Mouse (Mus musculus) kidney, embryonic 16.5 days (tissue): ENCODE data around the gene Rnf212. TPM values are rescaled to one million over a fixed set of nuclear protein-coding genes. Genes with fewer than 3 reads are reported as not detected.

Source experiments
- ATAC-seq: fragments of 200-750 bp; cut with Nextera tagmentation; 2 replicates; pipeline ENCODE4 v1.8.0; 2017; ENCODE audit warnings: moderate TSS enrichment; ENCODE audit not compliant: low FRiP score, low TSS enrichment
- H3K27ac ChIP-seq: fragments of 300-500 bp; sonication (generic); 2 replicates; pipeline ENCODE4 v1.5.1; 2014; ENCODE audit warnings: low read length
- H3K27me3 ChIP-seq: fragments of 300-500 bp; sonication (generic); 2 replicates; pipeline ENCODE4 v1.6.1; 2014; ENCODE audit warnings: low read length, control low read depth, mixed read lengths; ENCODE audit not compliant: insufficient read depth
- H3K36me3 ChIP-seq: fragments of 300-500 bp; sonication (generic); 2 replicates; pipeline ENCODE4 v1.6.1; 2014; ENCODE audit warnings: low read length, control low read depth, mixed read lengths; ENCODE audit not compliant: insufficient read depth
- H3K4me1 ChIP-seq: fragments of 300-500 bp; sonication (generic); 2 replicates; pipeline ENCODE4 v1.6.1; 2014; ENCODE audit warnings: low read length, control low read depth, mixed read lengths; ENCODE audit not compliant: insufficient read depth
- H3K4me2 ChIP-seq: fragments of 300-500 bp; sonication (generic); replicated peaks from 2 replicates; pipeline ENCODE4 v1.6.1; 2014; ENCODE audit warnings: low read depth, low read length
- H3K4me3 ChIP-seq: fragments of 300-500 bp; sonication (generic); 2 replicates; pipeline ENCODE4 v1.5.1; 2014; ENCODE audit warnings: mild to moderate bottlenecking, low read length
- H3K9ac ChIP-seq: fragments of 300-500 bp; sonication (generic); replicated peaks from 2 replicates; pipeline ENCODE4 v1.6.1; 2014; ENCODE audit warnings: low read length
- H3K9me3 ChIP-seq: fragments of 300-500 bp; sonication (generic); 2 replicates; pipeline ENCODE4 v1.6.1; 2016; ENCODE audit warnings: low read length, control low read depth
- WGBS: fragments of 180-500 bp; shearing (Covaris S2); extraction: QIAGEN DNeasy Blood & Tissue Kit; methylation state at CpG from one replicate; pipeline ENCODE4 v1.1.7; 2014; 5-methylcytosine and 5-hydroxymethylcytosine counted together
- polyA plus RNA-seq: library from polyadenylated mRNA; unstranded; fragments of >200 nt; fragmentation: Nextera tagmentation; extraction: Ambion mirVana; gene quantifications from 2 replicates; pipeline ENCODE4 v1.2.1, GENCODE M21; 2015

The Rnf212 gene
- polyA plus RNA-seq, 1 experiment from 2014 or later = 0.24 TPM

DNA sequence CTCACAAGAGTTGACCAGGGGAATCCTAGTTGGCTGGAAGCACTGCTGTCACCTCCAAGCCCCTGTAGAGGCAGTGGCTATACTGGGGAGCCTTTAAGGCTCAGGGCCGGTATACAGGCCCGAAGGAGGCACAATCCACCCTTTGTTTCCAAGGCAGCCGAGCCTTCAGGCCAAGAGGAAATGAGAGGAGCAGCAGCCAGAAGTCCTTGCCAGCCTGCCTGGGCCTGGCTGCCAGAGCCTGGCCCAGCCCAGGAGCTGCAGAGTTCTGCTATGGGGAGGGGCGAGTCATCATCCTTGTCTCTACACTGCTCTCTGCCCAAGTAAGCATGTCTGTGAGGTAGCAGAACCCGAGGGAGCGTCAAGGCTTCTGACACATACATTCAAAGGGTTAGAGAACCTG lies 60.6 kb downstream of the Rnf212 start:
- no peaks in the 10 kb centered on the region for H3K36me3 ChIP-seq
- no peak overlapping the region for H3K27ac ChIP-seq
- no peak for ATAC-seq
- H3K9me3 ChIP-seq = no peaks in the 10 kb centered on the region
- H3K4me1 ChIP-seq = no peaks in the 10 kb centered on the region
- WGBS = 52% methylated on average over 6 of the region's 6 CpGs
- no peaks in the 10 kb centered on the region for H3K27me3 ChIP-seq
- H3K9ac ChIP-seq = no peak overlapping the region
- H3K4me2 ChIP-seq = no peak overlapping the region
- no peak overlapping the region for H3K4me3 ChIP-seq

DNA sequence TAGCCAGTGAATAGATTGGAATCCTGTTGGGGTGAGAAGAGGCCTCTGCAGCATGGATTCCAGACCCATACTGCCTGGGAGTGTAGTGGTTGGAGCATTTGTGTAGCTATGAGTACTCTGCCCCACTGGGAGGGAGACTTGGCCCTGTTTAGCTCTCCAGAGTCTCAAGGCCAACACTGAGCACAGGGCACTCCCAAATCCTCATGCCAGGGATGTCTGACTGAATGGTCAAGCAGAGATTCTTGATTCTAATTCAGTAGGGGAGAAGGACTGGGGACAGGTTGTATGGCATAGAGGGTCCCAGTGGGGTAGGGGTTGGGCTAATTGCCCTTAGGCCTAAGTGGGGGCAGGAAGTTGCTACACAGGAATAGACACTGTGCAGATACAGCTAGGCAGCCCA lies 61.1 kb downstream of the Rnf212 start:
- Histone ChIP-seq H3K9me3 (no peaks in the 10 kb centered on the region), H3K4me1 (no peaks in the 10 kb centered on the region), H3K27me3 (no peaks in the 10 kb centered on the region), H3K4me3 (no peak overlapping the region), H3K9ac (no peak overlapping the region), H3K4me2 (no peak overlapping the region), H3K36me3 (no peaks in the 10 kb centered on the region), H3K27ac (no peak overlapping the region)
- ATAC-seq = no peak

DNA sequence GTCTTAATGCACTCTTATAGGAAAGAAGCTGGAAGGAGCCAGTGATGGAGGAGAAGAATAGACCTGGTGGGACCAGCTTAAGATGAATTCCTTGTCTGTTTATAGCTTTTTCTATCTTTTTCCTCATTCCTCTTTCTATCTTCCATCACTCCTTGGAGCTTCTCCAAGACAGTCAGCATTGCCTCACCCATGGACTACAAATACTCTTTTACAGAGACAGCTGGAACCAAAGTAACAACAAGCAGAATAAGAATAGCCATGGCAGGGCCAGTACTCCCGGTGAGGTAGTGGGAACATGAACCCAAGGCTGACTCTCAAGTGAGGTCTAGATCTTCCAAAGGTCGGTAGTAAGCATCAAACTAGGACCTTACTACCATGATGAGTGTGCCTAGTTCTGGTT lies 61.7 kb downstream of the Rnf212 start:
- 83% methylated on average over 2 of the region's 2 CpGs for WGBS
- H3K4me3 ChIP-seq = no peak overlapping the region
- no peak overlapping the region for H3K9ac ChIP-seq

DNA sequence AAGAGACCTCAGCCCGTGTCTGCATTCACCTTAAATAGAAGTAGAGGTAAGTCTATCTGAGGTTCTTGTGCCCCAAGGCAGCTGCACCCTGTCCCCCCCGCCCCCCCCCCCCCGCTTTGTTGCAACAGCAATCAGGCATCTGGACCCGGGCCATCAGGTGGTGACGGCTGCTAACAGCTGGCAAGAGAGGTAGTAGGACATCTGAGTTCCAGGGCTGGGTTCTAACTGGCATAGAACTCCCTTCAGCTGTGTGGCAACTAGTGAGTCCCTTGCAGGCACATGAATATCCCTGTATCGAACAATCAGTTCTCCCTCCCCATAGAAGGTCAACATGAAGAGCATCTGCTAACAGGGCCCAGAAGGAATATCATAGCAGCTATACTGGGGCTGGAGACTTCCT lies 62.8 kb downstream of the Rnf212 start:
- no peak for ATAC-seq
- no peaks in the 10 kb centered on the region for H3K27me3 ChIP-seq
- H3K27ac ChIP-seq = no peak overlapping the region
- H3K4me2 ChIP-seq = no peak overlapping the region
- no peak overlapping the region for H3K9ac ChIP-seq
- H3K4me3 ChIP-seq = no peak overlapping the region
- 0 out of 2 replicates have a peak, but pooled peaks cover 4% of the 10 kb centered on the region for H3K36me3 ChIP-seq
- no peaks in the 10 kb centered on the region for H3K4me1 ChIP-seq
- H3K9me3 ChIP-seq = no peaks in the 10 kb centered on the region
- WGBS = 83% methylated on average over 6 of the region's 6 CpGs

More for the DNA sequence above, 61.7 kb downstream of the Rnf212 start:
- Histone ChIP-seq H3K9me3 (no peaks in the 10 kb centered on the region), H3K36me3 (0 out of 2 replicates have a peak, but pooled peaks cover 3% of the 10 kb centered on the region), H3K4me2 (no peak overlapping the region), H3K4me1 (no peaks in the 10 kb centered on the region), H3K27ac (no peak overlapping the region), H3K27me3 (no peaks in the 10 kb centered on the region)
- ATAC-seq = no peak

DNA sequence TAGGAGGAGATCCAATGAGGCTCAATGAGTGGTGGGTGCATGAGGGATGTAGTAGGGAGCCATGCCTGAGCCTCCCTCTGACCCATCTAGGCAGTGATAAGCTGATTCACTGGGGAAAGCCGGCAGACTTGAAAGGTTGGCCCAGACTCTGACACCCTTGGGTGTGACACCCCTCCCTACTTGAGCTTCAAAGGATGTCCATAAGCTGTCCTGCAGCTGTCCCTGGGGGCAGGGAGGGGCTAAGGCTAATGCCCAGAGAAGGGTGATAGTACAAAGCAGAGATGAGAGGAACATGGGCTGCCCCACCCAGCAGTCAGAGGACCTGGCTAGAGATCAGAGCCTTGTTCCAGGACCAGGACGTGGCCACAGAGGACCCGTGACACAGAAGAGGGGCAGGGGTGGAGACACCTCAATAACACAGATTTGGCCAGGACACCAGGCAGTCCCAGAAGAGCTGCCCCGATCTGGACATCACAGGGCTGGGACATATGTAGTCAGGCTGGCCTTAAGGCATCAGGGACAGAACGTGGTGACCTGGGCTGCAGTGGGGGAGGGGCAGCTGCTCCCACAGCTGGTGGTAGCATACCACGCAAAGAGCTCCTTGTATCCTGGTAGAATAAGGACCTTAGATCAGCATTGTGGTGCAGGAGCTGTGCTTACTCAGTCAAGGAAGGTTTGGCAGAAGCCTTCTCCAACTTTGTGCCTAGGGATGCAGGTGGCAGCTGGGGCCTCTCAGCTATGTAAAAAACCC lies 65.6 kb downstream of the Rnf212 start:
- H3K9me3 ChIP-seq = no peaks in the 10 kb centered on the region

GRCm38 (mm10) chr5:108708419-108708818 lies 66.4 kb downstream of the Rnf212 start:
- Histone ChIP-seq H3K27ac (no peak overlapping the region), H3K9me3 (no peaks in the 10 kb centered on the region), H3K9ac (no peak overlapping the region), H3K4me1 (peaks cover 9% of the 10 kb centered on the region), H3K36me3 (peaks cover 27% of the 10 kb centered on the region), H3K4me3 (no peak overlapping the region), H3K4me2 (no peak overlapping the region), H3K27me3 (no peaks in the 10 kb centered on the region)
- 92% methylated on average over 1 of the region's 1 CpGs for WGBS
- ATAC-seq = no peak

More for the DNA sequence above, 65.6 kb downstream of the Rnf212 start:
- Histone ChIP-seq H3K4me3 (no peak overlapping the region), H3K4me1 (peaks cover 2% of the 10 kb centered on the region; the same call in 1 of the 2 replicates), H3K27ac (no peak overlapping the region), H3K27me3 (no peaks in the 10 kb centered on the region), H3K9ac (no peak overlapping the region), H3K4me2 (no peak overlapping the region), H3K36me3 (peaks cover 27% of the 10 kb centered on the region)
- WGBS = 45% methylated on average over 6 of the region's 6 CpGs
- no peak for ATAC-seq

- no peak for ATAC-seq
- Histone ChIP-seq H3K27ac (no peak overlapping the region), H3K4me2 (no peak overlapping the region), H3K36me3 (peaks cover 27% of the 10 kb centered on the region), H3K27me3 (no peaks in the 10 kb centered on the region), H3K4me1 (peaks cover 9% of the 10 kb centered on the region), H3K9ac (no peak overlapping the region), H3K9me3 (no peaks in the 10 kb centered on the region), H3K4me3 (no peak overlapping the region)
- 78% methylated on average over 2 of the region's 2 CpGs for WGBS
Measured at GRCm38 (mm10) chr5:108707758-108708157, 67.0 kb downstream of the Rnf212 start.

DNA sequence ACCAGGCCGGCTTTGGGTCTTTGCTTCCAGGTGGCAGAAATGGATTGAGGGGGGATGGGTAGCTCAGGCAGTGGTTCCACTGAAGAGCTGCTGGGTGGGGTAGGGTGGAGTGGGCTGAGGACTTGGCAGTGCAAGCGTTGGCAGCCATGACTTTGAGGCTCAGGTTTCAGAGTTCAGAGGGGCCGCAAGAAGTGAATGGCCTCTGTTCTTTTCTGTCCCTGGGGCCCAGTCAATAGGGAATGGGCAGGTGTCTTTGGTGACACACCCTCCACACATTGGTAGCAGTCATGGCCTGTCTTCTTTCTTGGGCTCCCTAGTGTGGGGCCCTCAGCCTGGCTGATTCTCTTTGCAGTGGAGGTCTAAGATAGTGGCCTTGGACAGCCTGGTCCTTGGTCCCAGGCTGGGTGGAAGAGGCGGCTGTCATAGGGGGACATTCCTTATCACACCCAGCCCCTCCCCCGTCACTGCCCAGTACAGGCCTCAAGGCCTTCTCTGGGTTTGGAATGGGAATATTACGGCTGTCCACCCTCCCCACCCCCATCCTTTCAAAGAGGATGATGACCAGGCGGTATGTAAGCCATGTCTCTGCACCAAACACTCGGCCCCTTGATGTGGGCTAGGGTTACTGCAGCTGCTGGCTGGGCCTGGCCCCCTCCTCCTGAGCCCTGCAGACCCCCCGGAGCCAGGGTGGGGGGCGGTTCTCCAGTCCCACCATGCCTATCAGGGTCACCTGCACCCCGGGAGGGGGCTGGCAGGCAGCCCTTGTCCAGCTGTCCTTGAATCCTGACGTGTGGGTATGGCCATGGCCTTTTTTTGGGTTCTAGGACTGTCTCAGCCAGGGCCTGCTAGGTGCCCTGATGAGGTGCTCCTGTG lies 70.8 kb downstream of the Rnf212 start:
- WGBS = 60% methylated on average over 12 of the region's 12 CpGs
- no peak overlapping the region for H3K27ac ChIP-seq
- H3K4me3 ChIP-seq = no peak overlapping the region
- peaks cover 27% of the 10 kb centered on the region for H3K36me3 ChIP-seq
- H3K9me3 ChIP-seq = no peaks in the 10 kb centered on the region
- peaks cover 38% of the 10 kb centered on the region for H3K4me1 ChIP-seq
- H3K27me3 ChIP-seq = no peaks in the 10 kb centered on the region
- no peak overlapping the region for H3K9ac ChIP-seq
- ATAC-seq = no peak; the same call in 1 of the 2 replicates
- no peak overlapping the region for H3K4me2 ChIP-seq

GRCm38 (mm10) chr5:108701341-108702021 lies 73.3 kb downstream of the Rnf212 start:
- Histone ChIP-seq H3K4me2 (no peak overlapping the region), H3K36me3 (peaks cover 20% of the 10 kb centered on the region), H3K4me3 (no peak overlapping the region), H3K4me1 (peaks cover 52% of the 10 kb centered on the region), H3K27ac (peak overlapping the region; percentile 74), H3K9ac (no peak overlapping the region), H3K9me3 (no peaks in the 10 kb centered on the region), H3K27me3 (no peaks in the 10 kb centered on the region)
- ATAC-seq = peak; percentile 54
- WGBS = 38% methylated on average over 10 of the region's 10 CpGs
